Comparison of ENCODE assay signal across 25 mouse cellular contexts in the genomic region with DNA sequence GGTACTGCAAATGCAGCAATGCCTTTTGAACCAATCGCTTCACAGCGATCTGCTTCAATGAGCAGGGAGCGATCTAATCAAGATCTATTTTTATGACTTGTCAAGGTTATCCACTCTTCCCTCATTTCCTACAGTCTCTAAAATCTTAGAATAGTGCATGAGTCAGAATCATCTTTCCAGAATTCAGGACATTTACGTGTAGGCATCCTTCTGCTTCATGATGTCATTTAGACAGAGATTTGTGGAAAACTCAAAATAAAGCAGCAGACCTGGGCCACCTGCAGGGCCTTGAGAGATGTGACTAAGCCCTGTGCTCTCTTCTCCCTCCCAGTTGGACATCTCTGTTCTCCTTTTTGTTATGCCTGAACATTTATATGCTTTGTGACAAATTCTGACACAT.
DNase-seq lines count a peak whose midpoint lies in the region; ATAC-seq and TF ChIP-seq lines count a peak whose summit lies in the region.
"Had no signal": no experiment of that assay in that cellular context is flagged by ENCODE, and none has a peak within 500 bp of the region (broad histone marks: within the 10 kb centered on the region; RNA-seq: fewer than 3 reads in every experiment).

No protein-coding gene starts in this region.

- TF ChIP-seq POLR2A in cerebellum, adult 2 months (IDR thresholded peaks at IDR 0.05; ENCODE audit: borderline replicate concordance, insufficient read depth, low read length): no peak

- H3K4me1 ChIP-seq in cerebellum, adult 2 months (ENCODE audit: control insufficient read depth, insufficient read depth, low read length): no peaks in the 10 kb centered on the region
- H3K4me1 ChIP-seq: embryonic facial prominence, embryonic 10.5 days; embryonic facial prominence, embryonic 13.5 days; forebrain, embryonic 12.5 days; forebrain, embryonic 15.5 days; hindbrain, embryonic 12.5 days; hindbrain, embryonic 15.5 days had no signal

- WGBS in cerebellum, adult 2 months: 40% methylated on average over 4 of the region's 4 CpGs

- TF ChIP-seq CTCF in cerebellum, adult 2 months (IDR thresholded peaks at IDR 0.05; ENCODE audit: borderline replicate concordance, insufficient read depth, low read depth, low read length): no peak

- H3K27ac ChIP-seq in cerebellum, adult 2 months (ENCODE audit: insufficient read depth, low read length): no peak overlapping the region
- H3K27ac ChIP-seq: embryonic facial prominence, embryonic 10.5 days; embryonic facial prominence, embryonic 13.5 days; forebrain, embryonic 12.5 days; forebrain, embryonic 15.5 days; gastrocnemius, adult 2 months; hindbrain, embryonic 12.5 days; hindbrain, embryonic 15.5 days had no signal

- peak; percentile 42 to 75 for DNase-seq in cerebellum, adult 2 months
- DNase-seq in cerebellum, postnatal 14 days: no peak
- no peak for DNase-seq in frontal cortex, postnatal 10 days (ENCODE audit: low spot score in 2 of 2)
- DNase-seq in brain, adult 2 months (ENCODE audit: low read depth, low spot score): peak; percentile 74
- no peak for DNase-seq in adipocyte (ENCODE audit: low spot score)
- DNase-seq: adrenal gland, adult 8-10 months; adrenal gland, postnatal 25 days; B cell, adult 2 months; cerebellum, adult 11 months; embryo, embryonic 11 days; gastrocnemius, adult 2 months; gastrocnemius, postnatal 14 days; heart, adult 11 months; kidney, adult 2 months had no signal

- H3K27me3 ChIP-seq in cerebellum, adult 2 months (ENCODE audit: control insufficient read depth, insufficient read depth, low read length): no peaks in the 10 kb centered on the region
- H3K27me3 ChIP-seq: CH12.LX; embryonic facial prominence, embryonic 13.5 days; forebrain, embryonic 12.5 days; forebrain, embryonic 15.5 days; hindbrain, embryonic 12.5 days; hindbrain, embryonic 15.5 days had no signal

- ATAC-seq in frontal cortex, adult (ENCODE audit: low TSS enrichment): peak; percentile 88
- ATAC-seq: forebrain, embryonic 15.5 days; intestine, postnatal 0 days; Patski had no signal

- no peak overlapping the region for H3K4me3 ChIP-seq in cerebellum, adult 2 months (replicated peaks; ENCODE audit: insufficient read depth, low read depth, low read length)
- H3K4me3 ChIP-seq: embryonic facial prominence, embryonic 10.5 days; embryonic facial prominence, embryonic 13.5 days; erythroblast, embryonic 14.5 days; forebrain, embryonic 12.5 days; forebrain, embryonic 15.5 days; gastrocnemius, adult 2 months; hindbrain, embryonic 12.5 days; hindbrain, embryonic 15.5 days had no signal

Comparison
In these comparisons a context has a peak if more than half of its experiments do, and no peak if none do; other contexts are left out.
1. DNase-seq: peak in cerebellum, adult 2 months (2 of 2) and brain, adult 2 months (single experiment); none in cerebellum, postnatal 14 days (0 of 2), frontal cortex, postnatal 10 days (0 of 2) and adipocyte (single experiment).